Mouse (Mus musculus) c-Kit-positive CD71-positive TER-119-negative erythroid progenitor cells, embryonic 14.5 days (primary cell): ENCODE data around the gene Aloxe3.

Experiments used
- DNase-seq: peaks from one replicate; pipeline ENCODE4 v3.0.0-alpha.2; 2013; ENCODE audit warnings: low read depth

Gene Aloxe3

DNA sequence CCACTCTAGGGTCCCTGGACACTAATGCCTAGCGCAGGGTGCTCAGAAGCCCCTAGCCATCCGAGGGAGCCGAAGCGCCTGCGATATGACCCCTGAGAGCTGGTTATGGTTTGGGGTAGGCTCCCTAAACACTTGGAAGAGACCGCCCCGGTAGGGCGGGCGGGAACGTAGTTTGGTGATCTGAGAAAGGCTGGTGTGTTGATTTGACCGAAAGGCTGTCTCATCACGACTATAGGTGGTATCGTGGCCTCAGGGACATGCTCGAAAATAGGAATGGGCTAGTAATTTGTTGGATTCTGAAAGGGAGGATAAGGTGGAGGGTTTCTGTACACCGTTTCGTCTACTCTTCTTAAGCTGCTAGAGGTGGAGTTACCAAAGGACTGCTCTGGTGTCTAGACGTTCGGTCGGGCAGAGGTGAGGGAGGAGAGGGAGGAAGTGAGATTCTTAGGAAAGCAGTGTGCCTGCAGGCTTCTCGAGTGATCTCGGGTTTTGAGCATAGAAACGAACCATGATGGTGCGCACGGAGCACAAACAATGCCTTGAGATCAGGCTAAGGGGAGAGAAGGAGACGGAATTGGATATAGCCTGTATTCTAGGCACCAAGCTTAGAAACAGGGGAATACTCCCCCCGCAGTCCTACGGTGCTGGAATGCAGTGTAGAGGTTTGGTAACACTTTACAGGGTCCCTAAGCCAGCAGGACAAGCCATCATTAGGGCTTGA is 30.0 kb upstream of the Aloxe3 start:
- no peak for DNase-seq

- DNase-seq = no peak
Observed at GRCm38 (mm10) chr11:69096360-69096986, 29.2 kb upstream of the Aloxe3 start.

DNA sequence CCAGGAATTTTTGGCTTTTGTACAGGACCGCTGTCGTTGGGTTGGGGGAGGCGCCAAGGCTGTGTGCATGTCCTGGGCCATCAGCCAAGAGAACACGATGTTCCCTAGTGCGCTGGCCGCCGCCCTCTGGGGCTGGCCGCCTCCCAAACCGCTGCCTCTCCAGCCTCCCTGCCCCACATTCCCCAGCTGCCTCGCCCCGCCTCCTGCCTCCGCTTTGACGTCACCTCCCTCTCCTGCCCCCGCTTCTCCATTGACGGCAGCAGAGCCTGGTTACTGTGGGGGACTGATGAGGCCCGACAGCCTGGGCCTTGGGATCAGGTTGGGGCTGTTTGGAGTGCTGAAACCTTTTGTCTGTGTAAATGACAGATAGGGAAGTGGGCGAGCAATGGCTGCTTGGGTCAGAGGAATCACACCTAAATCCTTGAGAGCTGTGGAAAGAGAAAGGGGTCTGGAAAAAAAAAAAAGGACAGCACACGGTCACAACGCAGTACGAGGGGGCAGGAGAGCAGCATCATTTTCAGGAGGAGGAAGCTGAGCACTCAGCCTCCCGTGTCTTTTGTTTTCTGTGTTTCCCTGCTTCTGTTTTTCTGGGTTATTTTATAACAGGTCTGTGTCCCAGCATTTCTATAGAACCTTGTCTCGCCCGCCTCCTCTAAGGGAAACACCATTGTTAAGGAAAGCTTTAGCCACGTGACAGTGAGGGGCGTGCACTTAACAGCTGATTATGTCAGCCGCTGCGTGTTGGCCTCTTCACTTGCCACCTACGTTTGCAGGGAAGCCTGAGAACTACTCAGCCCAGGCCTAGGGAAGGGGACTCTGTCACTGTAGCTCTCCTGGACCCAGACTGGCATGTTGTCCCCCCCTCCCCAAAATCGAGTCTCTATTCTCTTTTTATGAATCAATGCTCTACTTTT is 28.5 kb upstream of the Aloxe3 start:
- peak; percentile 96 for DNase-seq

GRCm38 (mm10) chr11:69098039-69098761 is 27.5 kb upstream of the Aloxe3 start:
- no peak for DNase-seq

- peak; percentile 94 for DNase-seq
Observed at GRCm38 (mm10) chr11:69098762-69099091, 27.0 kb upstream of the Aloxe3 start.

GRCm38 (mm10) chr11:69099177-69099914 is 26.4 kb upstream of the Aloxe3 start:
- DNase-seq = no peak

DNA sequence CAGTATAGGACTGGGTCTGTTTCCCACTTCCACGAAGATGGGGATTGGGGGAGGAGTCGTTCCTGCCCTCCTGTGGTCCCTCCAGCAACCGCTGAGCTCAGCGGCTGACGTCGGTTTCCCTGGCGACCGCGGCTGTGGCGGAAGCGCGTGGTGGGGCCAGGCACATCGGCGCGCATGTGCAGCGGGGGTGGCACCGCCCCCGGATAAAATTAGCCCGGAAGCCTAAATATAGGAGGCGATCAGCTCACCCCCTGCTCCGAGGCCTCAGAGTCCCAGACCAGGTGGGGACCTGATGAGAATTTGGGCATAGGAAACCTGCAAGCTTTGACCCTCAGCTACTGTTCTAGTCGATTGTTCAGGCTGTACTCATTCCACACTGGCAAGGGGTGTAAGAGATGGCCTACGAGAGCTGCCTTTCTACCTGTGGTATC is 25.8 kb upstream of the Aloxe3 start:
- peak; percentile 76 for DNase-seq

GRCm38 (mm10) chr11:69100639-69101360 is 24.9 kb upstream of the Aloxe3 start:
- no peak for DNase-seq

DNA sequence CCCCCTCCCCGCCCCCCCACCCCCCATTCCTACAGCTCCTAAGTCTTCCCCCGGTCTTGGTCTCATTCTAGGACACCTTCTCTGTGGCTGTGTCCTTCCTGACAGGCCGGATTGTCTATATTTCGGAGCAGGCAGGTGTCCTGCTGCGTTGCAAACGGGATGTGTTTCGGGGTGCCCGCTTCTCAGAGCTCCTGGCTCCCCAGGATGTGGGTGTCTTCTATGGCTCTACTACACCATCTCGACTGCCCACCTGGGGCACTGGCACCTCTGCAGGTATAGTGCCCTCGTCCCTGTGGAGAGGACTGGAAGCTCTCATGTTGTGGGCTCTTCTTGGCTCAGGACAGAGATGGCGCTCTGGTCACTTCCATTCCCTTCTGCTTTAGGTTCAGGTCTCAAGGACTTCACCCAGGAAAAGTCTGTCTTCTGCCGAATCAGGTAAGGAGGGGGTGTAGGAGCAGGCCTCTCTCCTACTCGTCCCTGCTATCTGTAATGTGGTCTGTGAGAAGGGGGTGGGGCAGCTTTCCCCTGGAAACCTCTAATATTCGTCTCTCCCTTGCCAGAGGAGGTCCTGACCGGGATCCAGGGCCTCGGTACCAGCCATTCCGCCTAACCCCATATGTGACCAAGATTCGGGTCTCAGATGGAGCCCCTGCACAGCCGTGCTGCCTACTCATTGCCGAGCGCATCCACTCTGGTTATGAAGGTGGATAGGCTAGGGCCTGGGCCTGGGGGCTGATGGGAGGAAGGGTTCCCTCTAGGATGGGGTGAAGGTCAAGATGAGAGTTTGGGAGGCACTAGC is 23.9 kb upstream of the Aloxe3 start:
- no peak for DNase-seq

DNA sequence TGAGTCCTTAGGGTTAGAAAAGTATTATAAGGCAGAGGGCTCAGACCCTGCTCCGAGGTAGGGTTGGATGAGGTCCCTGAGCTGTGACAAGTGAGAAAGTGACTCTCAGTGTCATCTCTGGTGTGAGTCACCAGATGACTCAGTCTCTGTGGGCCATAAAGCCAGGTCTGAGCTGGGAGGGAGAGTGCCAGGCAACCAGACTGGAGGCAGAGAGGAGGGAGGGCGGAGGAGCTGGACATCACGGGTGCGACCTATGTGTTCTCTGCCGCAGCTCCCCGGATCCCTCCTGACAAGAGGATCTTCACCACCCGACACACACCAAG is 23.3 kb upstream of the Aloxe3 start:
- no peak for DNase-seq

DNA sequence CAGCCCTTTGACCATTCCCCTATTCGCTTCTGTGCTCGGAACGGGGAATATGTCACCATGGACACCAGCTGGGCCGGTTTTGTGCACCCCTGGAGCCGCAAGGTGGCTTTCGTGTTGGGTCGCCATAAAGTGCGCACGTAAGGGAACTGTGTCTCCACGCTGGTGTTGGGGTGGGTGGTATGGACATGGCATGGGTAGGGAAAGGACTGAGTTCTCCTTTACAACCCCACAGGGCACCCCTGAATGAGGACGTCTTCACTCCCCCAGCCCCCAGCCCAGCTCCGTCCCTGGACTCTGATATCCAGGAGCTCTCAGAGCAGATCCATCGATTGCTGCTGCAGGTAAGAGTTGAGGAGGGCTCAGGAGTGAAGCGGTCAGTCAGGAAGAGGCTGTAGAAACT is 22.6 kb upstream of the Aloxe3 start:
- no peak for DNase-seq

- DNase-seq = no peak
Observed at GRCm38 (mm10) chr11:69103531-69104435, 21.9 kb upstream of the Aloxe3 start.

- DNase-seq = no peak
Observed at GRCm38 (mm10) chr11:69104487-69104886, 21.2 kb upstream of the Aloxe3 start.

DNA sequence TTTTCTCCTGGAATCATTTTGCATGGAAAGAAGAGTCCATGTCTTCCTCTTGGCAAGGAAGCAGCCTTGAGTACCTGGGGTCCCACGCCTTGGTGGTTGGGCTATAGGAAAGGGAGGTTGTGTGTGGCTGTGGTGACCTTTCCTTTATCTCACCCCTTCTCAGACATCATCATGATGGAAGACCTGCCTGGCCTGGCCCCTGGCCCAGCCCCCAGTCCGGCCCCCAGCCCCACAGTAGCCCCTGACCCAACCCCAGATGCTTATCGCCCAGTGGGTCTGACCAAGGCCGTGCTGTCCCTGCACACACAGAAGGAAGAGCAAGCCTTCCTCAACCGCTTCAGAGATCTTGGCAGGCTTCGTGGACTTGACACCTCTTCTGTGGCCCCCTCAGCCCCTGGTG is 20.5 kb upstream of the Aloxe3 start:
- DNase-seq = no peak

GRCm38 (mm10) chr11:69105796-69106195 is 19.9 kb upstream of the Aloxe3 start:
- no peak for DNase-seq

DNA sequence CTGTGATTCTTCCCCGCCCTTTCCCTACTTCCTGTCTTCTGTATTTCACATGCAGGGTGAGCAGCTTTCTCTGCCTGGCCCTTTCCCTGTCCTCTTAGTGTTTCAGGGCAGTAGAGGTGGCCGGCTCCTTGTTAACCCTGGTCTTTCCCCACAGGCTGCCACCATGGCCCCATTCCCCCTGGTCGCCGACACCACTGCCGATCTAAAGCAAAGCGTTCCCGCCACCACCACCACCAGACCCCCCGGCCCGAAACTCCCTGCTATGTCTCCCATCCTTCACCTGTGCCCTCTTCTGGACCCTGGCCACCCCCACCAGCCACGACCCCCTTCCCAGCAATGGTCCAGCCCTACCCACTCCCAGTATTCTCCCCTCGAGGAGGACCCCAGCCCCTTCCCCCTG is 19.4 kb upstream of the Aloxe3 start:
- DNase-seq = no peak

- DNase-seq = no peak
Observed at GRCm38 (mm10) chr11:69106842-69107241, 18.9 kb upstream of the Aloxe3 start.

DNA sequence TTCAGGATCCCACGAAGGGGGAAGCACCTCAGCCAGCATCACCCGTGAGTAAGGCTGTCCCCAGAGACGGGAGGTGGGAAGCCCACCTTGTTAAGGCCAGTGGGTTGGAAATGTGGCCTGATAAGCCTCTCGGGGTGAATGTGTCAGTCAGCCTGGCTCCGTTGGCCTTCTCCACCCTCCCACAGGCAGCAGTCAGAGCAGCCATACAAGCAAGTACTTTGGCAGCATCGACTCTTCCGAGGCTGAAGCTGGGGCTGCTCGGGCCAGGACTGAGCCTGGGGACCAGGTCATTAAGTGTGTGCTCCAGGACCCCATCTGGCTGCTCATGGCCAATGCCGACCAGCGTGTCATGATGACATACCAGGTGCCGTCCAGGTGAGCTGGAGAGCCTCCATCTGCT is 18.0 kb upstream of the Aloxe3 start:
- no peak for DNase-seq

GRCm38 (mm10) chr11:69108223-69108622 is 17.5 kb upstream of the Aloxe3 start:
- DNase-seq = no peak
